Mouse (Mus musculus) liver, postnatal 0 days (tissue): ENCODE results near the gene Snai3. TPM values are rescaled to one million over a fixed set of nuclear protein-coding genes. Genes with fewer than 3 reads are reported as not detected.

Experiments used
- ATAC-seq: fragments of 200-750 bp; cut with Nextera tagmentation; 2 replicates; pipeline ENCODE4 v1.8.0; 2017; ENCODE audit warnings: mild to moderate bottlenecking, moderate library complexity
- DNase-seq: peaks from one replicate; pipeline ENCODE4 v3.0.0-alpha.2; 2016
- H3K27ac ChIP-seq: fragments of 300-500 bp; sonication (generic); 2 replicates; pipeline ENCODE4 v1.5.1; 2014; ENCODE audit warnings: antibody characterized with exemption, moderate library complexity, mild to moderate bottlenecking, low read depth
- H3K27me3 ChIP-seq: fragments of 300-500 bp; sonication (generic); 2 replicates; pipeline ENCODE4 v1.6.1; 2014; ENCODE audit warnings: low read length, control low read depth, mixed read lengths; ENCODE audit not compliant: insufficient read depth
- H3K36me3 ChIP-seq: fragments of 300-500 bp; sonication (generic); replicated peaks from 2 replicates; pipeline ENCODE4 v1.6.1; 2014; ENCODE audit warnings: mild to moderate bottlenecking, control low read depth, low read length, moderate library complexity, mixed read lengths; ENCODE audit not compliant: insufficient read depth
- H3K4me1 ChIP-seq: fragments of 300-500 bp; sonication (generic); 2 replicates; pipeline ENCODE4 v1.6.1; 2014; ENCODE audit warnings: antibody characterized with exemption, mild to moderate bottlenecking, control low read depth; ENCODE audit not compliant: insufficient read depth
- H3K4me2 ChIP-seq: fragments of 300-500 bp; sonication (generic); 2 replicates; pipeline ENCODE4 v1.6.1; 2014; ENCODE audit warnings: low read depth, mild to moderate bottlenecking, low read length, moderate library complexity, mixed read lengths
- H3K4me3 ChIP-seq: fragments of 300-500 bp; sonication (generic); 2 replicates; pipeline ENCODE4 v1.5.1; 2014; ENCODE audit warnings: low read depth, low read length
- H3K9ac ChIP-seq: fragments of 300-500 bp; sonication (generic); replicated peaks from 2 replicates; pipeline ENCODE4 v1.6.1; 2014; ENCODE audit warnings: mild to moderate bottlenecking, moderate library complexity
- H3K9me3 ChIP-seq: fragments of 300-500 bp; sonication (generic); 2 replicates; pipeline ENCODE4 v1.6.1; 2016; ENCODE audit warnings: mild to moderate bottlenecking, control low read depth, low read length, mixed read lengths
- CTCF ChIP-seq: sonication (generic); IDR thresholded peaks from 2 replicates; pipeline ENCODE4 v1.5.1; 2016; ENCODE audit warnings: antibody characterized with exemption, low read depth
- EP300 ChIP-seq: IDR thresholded peaks from 2 replicates; pipeline ENCODE4 v1.6.1; 2016; ENCODE audit warnings: antibody characterized with exemption, low read depth, mild to moderate bottlenecking
- WGBS: fragments of 180-500 bp; shearing (Covaris S2); extraction: QIAGEN DNeasy Blood & Tissue Kit; methylation state at CpG from one replicate; pipeline ENCODE4 v1.1.7; 2014; ENCODE audit not compliant: insufficient replicate concordance; 5-methylcytosine and 5-hydroxymethylcytosine counted together
- polyA plus RNA-seq: library from polyadenylated mRNA; unstranded; fragments of >200 nt; fragmentation: Nextera tagmentation; extraction: Ambion mirVana; gene quantifications from 2 replicates; pipeline ENCODE4 v1.2.1, GENCODE M21; 2015

The Snai3 gene
- polyA plus RNA-seq, 1 experiment from 2014 or later, result 1.4 TPM

- peaks cover 28% of the 10 kb centered on the region for H3K4me1 ChIP-seq
- H3K27ac ChIP-seq, result peak overlapping the region; percentile 94
- H3K4me2 ChIP-seq, result peak overlapping the region; percentile 90
- H3K36me3 ChIP-seq, result peaks cover 17% of the 10 kb centered on the region
- peak overlapping the region; percentile 76; the same call in 1 of the 2 replicates for H3K9ac ChIP-seq
- H3K4me3 ChIP-seq, result peak overlapping the region; percentile 66
- DNase-seq (no peak), ATAC-seq (no peak; the same call in 1 of the 2 replicates)
- TF ChIP-seq EP300 (no peak), CTCF (peak; percentile 56)
- no peaks in the 10 kb centered on the region for H3K27me3 ChIP-seq
- 48% methylated on average over 11 of the region's 11 CpGs for WGBS
- H3K9me3 ChIP-seq, result no peaks in the 10 kb centered on the region
These were observed 27.1 kb downstream of the Snai3 start for GRCm38 (mm10) chr8:122433269-122433905.

DNA sequence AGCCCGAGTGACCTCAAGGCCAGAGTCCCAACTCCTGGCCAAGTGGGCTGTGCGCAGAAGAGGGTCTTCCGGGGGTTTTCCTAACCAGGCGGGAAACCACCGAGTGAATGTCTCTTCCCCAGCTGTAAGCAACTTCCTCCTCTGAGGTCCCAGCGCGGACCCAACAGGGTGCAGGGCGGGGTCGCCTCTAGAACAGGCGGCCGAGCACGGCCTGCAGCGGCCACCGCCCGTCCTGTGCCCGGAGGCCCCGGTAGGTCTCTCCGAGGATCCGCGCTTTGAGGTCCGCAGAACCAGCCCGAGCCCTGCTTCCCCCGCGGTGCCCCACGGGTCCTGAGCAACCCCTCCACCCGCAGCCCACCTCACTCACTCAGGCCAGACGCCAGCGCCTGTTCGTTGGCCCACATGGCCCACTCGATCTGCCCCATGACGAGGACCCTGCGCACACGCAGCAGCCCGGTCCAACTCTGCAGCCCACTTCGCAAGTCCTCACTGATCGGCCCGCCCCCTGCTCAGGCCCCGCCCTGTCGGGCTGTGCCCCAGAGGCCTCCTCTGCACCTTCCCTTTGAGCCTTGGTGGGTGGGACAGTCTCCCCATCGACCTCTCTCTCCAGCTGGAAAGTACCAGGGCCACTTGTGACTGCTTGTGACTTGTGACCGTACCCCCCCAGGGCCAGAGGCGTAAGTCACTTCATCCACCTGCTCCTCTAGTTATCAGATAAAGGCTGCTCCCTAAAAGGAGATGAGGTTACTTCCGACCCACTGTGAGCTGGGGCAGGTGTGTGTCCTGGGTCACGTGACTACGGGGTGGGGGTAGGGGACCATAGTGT is 27.9 kb downstream of the Snai3 start, which contains the start of gene Cyba:
Gene Cyba (minus strand): TSS at position 488 of the 826 bp plus-strand sequence.
- peak within 1 kb of the TSS; percentile 76 for H3K9ac ChIP-seq
- peaks cover 17% of the 10 kb centered on the region for H3K36me3 ChIP-seq
- H3K4me2 ChIP-seq, result peak within 1 kb of the TSS; percentile 90
- peak within 1 kb of the TSS; percentile 94 for H3K27ac ChIP-seq
- peaks cover 28% of the 10 kb centered on the region for H3K4me1 ChIP-seq
- no peaks in the 10 kb centered on the region for H3K9me3 ChIP-seq
- TF ChIP-seq CTCF (no peak), EP300 (no peak)
- ATAC-seq, result peak; percentile 71
- 2% methylated on average over 41 of the region's 45 CpGs for WGBS
- peak within 1 kb of the TSS; percentile 66 for H3K4me3 ChIP-seq
- no peaks in the 10 kb centered on the region for H3K27me3 ChIP-seq
- peak; percentile 80 for DNase-seq

DNA sequence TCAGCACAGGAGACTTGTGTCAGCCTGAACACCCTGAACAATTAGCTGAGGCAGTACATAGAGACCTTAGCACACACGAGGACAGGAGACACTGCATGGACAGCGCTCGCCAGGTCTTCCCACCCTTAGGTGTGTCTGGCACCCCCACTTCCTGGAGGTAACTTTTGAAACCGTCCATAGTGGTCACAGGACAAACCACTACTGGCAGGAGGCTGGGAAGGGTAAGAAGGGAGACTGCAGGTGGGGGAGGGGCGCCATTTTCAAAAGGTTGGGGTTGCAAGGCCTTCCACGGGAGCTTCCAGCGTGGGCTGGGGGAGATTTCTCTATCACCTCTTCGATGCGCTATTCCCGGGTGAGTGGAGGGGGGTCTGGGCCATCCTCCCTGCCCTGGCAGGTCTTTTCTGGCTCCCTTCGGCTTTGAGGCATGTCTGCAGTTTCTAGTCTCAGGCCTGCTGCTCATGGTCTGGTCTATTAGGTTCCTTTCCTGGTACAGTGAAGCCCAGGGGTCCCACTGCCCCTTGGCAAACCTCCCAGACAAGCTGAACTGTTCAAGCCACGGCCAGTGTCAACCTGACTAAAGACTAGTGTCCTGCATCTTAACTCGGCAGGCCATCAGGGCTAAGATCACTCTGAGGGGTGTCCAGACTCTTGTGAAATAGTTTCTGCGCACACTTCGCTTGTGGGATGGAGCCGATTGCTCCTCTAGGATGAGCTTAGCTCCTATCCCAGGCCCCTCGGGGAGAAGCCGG is 28.7 kb downstream of the Snai3 start:
- ATAC-seq (no peak; the same call in 1 of the 2 replicates), DNase-seq (no peak)
- Histone ChIP-seq H3K9ac (peak overlapping the region; percentile 76), H3K27me3 (no peaks in the 10 kb centered on the region), H3K27ac (peak overlapping the region; percentile 94), H3K4me3 (peak overlapping the region; percentile 66), H3K9me3 (no peaks in the 10 kb centered on the region), H3K36me3 (peaks cover 19% of the 10 kb centered on the region), H3K4me2 (peak overlapping the region; percentile 90), H3K4me1 (peaks cover 28% of the 10 kb centered on the region)
- WGBS, result 19% methylated on average over 18 of the region's 18 CpGs
- TF ChIP-seq CTCF, result no peak
- TF ChIP-seq EP300, result no peak

DNA sequence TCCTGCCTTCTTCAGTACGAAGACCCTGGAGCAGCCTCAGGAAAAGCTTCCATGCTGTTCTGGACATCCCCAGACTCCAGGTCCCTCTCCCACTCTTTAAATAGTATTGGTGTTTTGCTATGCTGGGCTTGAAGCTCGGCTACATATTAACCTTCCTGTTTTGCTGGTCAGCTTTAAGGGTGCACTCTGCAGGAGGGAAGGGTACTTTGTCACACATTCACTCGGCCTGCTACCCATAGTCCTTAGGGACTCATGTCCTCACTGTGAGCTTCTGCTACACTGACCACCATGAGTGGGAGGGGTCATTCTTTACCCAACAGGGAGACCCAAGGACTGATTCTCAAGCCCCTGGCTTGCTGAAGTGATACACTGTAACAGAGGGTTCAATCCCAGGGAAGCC is 29.9 kb downstream of the Snai3 start:
- H3K4me3 ChIP-seq, result peak overlapping the region; percentile 66; the same call in 1 of the 2 replicates

GRCm38 (mm10) chr8:122430058-122430636 is 30.4 kb downstream of the Snai3 start:
- ATAC-seq, result peak; percentile 62
- no peaks in the 10 kb centered on the region for H3K9me3 ChIP-seq
- H3K4me3 ChIP-seq, result no peak overlapping the region
- H3K27ac ChIP-seq, result peak overlapping the region; percentile 94
- DNase-seq, result peak; percentile 58
- peak overlapping the region; percentile 90 for H3K4me2 ChIP-seq
- H3K9ac ChIP-seq, result peak overlapping the region; percentile 21; the same call in 1 of the 2 replicates
- peaks cover 14% of the 10 kb centered on the region for H3K36me3 ChIP-seq
- peaks cover 28% of the 10 kb centered on the region for H3K4me1 ChIP-seq
- 41% methylated on average over 10 of the region's 10 CpGs for WGBS
- TF ChIP-seq EP300 (no peak), CTCF (peak; percentile 42; the same call in 1 of the 2 replicates)
- no peaks in the 10 kb centered on the region for H3K27me3 ChIP-seq

More for the DNA sequence above, 29.9 kb downstream of the Snai3 start:
- Histone ChIP-seq H3K36me3 (peaks cover 17% of the 10 kb centered on the region), H3K4me2 (peak overlapping the region; percentile 90), H3K27ac (peak overlapping the region; percentile 94), H3K4me1 (peaks cover 28% of the 10 kb centered on the region), H3K9me3 (no peaks in the 10 kb centered on the region), H3K27me3 (no peaks in the 10 kb centered on the region), H3K9ac (peak overlapping the region; percentile 21)
- TF ChIP-seq EP300 (no peak), CTCF (no peak)
- ATAC-seq, result no peak
- WGBS, result 52% methylated on average over 3 of the region's 3 CpGs
- DNase-seq, result no peak
